8 mouse cellular contexts compared by ENCODE assay signal in the genomic region with DNA sequence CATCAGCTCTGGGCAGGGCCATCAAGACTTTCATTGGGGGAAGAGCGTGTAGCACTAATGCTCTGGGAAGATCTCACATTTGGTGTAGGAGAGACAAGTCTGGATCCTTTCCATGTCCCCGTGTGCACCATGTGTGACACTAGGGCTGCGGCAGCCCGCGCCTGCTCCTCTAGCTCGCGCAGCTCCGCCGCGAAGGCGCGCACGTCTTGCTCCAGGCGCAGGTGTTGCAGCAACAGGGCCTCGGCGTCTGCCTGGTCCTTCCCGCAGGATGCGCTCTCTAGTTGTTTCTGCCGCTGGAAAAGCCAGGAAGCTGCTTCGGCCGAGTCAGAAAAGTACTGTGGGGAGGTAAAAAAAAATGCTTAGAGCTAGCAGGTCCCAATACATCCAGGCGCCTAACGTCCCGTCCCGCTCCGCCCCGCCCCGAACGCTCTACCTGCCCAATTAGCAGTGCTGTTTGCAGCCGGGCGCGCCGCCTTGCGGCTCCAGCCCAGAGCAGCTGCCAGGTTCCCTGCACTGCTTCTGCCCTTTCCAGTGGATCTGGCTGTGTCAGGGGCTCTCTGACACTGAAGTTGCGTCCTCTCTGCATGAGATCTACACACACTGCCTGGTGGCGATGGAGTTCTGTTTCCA. TPM values are rescaled to one million over a fixed set of nuclear protein-coding genes. Genes with fewer than 3 reads are reported as not detected.
DNase-seq lines count a peak whose midpoint lies in the region; ATAC-seq and TF ChIP-seq lines count a peak whose summit lies in the region.

No protein-coding gene starts in this region.

- H3K79me2 ChIP-seq in CH12.LX (replicated peaks; ENCODE audit: control insufficient read depth, extremely low read depth, insufficient read depth, poor library complexity, severe bottlenecking) = no peaks in the 10 kb centered on the region

- peak in 1 of 2 experiments; percentile 50; a peak in 2 of 4 replicates for TF ChIP-seq CTCF in CH12.LX (conservative IDR thresholded peaks at IDR 0.05 in 1 of 2, IDR thresholded peaks at IDR 0.05 in 1 of 2; ENCODE audit: low read depth in 2 of 2, low read length in 2 of 2)
- peak; percentile 24; the same call in 1 of the 2 replicates for TF ChIP-seq CTCF in bone marrow, adult 2 months (IDR thresholded peaks at IDR 0.05; ENCODE audit: control insufficient read depth, insufficient read depth, low read length)
- TF ChIP-seq CTCF in embryonic fibroblast, embryonic 13.5 days (IDR thresholded peaks at IDR 0.05; ENCODE audit: borderline replicate concordance, insufficient read depth, low read length) = 0 out of 2 replicates have a peak, but pooled peaks have one; percentile 32

- H3K9ac ChIP-seq in CH12.LX (ENCODE audit: insufficient read depth, low read depth) = no peak overlapping the region
- H3K9ac ChIP-seq in hindbrain, embryonic 12.5 days = peak overlapping the region; percentile 41

- TF ChIP-seq POLR2A in CH12.LX (IDR thresholded peaks at IDR 0.05; ENCODE audit: low read depth, low read length) = no peak
- no peak for TF ChIP-seq POLR2A in bone marrow, adult 2 months (IDR thresholded peaks at IDR 0.05; ENCODE audit: borderline replicate concordance, control insufficient read depth, low read depth, low read length)
- TF ChIP-seq POLR2A in embryonic fibroblast, embryonic 13.5 days (IDR thresholded peaks at IDR 0.05; ENCODE audit: low read depth, low read length) = no peak

- intact Hi-C loops in left cerebral cortex, postnatal 14 days (cut with DNase I) = no loop called here

- H3K4me2 ChIP-seq in CH12.LX (ENCODE audit: insufficient read depth, low read depth, poor library complexity, severe bottlenecking) = peak overlapping the region; percentile 14
- H3K4me2 ChIP-seq in hindbrain, embryonic 12.5 days (replicated peaks) = peak overlapping the region; percentile 58

- no peak overlapping the region for H3K4me3 ChIP-seq in CH12.LX (replicated peaks in 1 of 3; ENCODE audit: low read depth in 2 of 3, low read length in 2 of 3, poor library complexity in 1 of 3)
- H3K4me3 ChIP-seq in bone marrow, adult 2 months (replicated peaks; ENCODE audit: control insufficient read depth, low read depth, low read length) = no peak overlapping the region
- peak overlapping the region; percentile 21 for H3K4me3 ChIP-seq in embryonic fibroblast, embryonic 13.5 days (ENCODE audit: insufficient read depth, low read length)
- H3K4me3 ChIP-seq in hindbrain, embryonic 12.5 days = peak overlapping the region; percentile 35

- WGBS in bone marrow, adult 2 months = 3% methylated on average over 36 of the region's 36 CpGs
- 2% methylated on average over 36 of the region's 36 CpGs for WGBS in hindbrain, embryonic 12.5 days

- no peak for TF ChIP-seq EP300 in CH12.LX (IDR thresholded peaks at IDR 0.05; ENCODE audit: low read length)

- dilution Hi-C loops in CH12.LX (cut with MboI; ENCODE audit: extremely low pct_ligation_motif_present, extremely low pct_unique_long_range_greater_than_20kb, low sequenced_read_pairs) = no loop called here

- no peaks in the 10 kb centered on the region for H3K9me3 ChIP-seq in CH12.LX (replicated peaks; ENCODE audit: low read length)
- no peaks in the 10 kb centered on the region for H3K9me3 ChIP-seq in hindbrain, embryonic 12.5 days (replicated peaks)

- DNase-seq in CH12.LX (ENCODE audit: extremely low read depth) = no peak
- peak; percentile 51 to 71 for DNase-seq in left cerebral cortex, postnatal 14 days (ENCODE audit: low spot score in 2 of 2)
- DNase-seq in lung, postnatal 4 days = peak; percentile 66 to 67
- peak; percentile 57 for DNase-seq in right cerebral cortex, postnatal 14 days
- no peak for DNase-seq in layer of hippocampus, adult 9-11 months

- peaks cover 27% of the 10 kb centered on the region for H3K27me3 ChIP-seq in CH12.LX (replicated peaks)
- peaks cover 37% of the 10 kb centered on the region for H3K27me3 ChIP-seq in hindbrain, embryonic 12.5 days

- TF ChIP-seq RAD21 in CH12.LX (IDR thresholded peaks at IDR 0.05; ENCODE audit: low read depth, low read length) = peak; percentile 18

- ATAC-seq in hindbrain, embryonic 12.5 days (ENCODE audit: low FRiP score) = peak; percentile 56

- no peak overlapping the region for H3K27ac ChIP-seq in CH12.LX (ENCODE audit: insufficient read depth, low read depth)
- no peak overlapping the region for H3K27ac ChIP-seq in bone marrow, adult 2 months (ENCODE audit: control insufficient read depth, insufficient read depth, low read depth, low read length, poor library complexity)
- H3K27ac ChIP-seq in embryonic fibroblast, embryonic 13.5 days (ENCODE audit: insufficient read depth, low read length) = no peak overlapping the region
- no peak overlapping the region for H3K27ac ChIP-seq in hindbrain, embryonic 12.5 days

- H3K4me1 ChIP-seq in CH12.LX (ENCODE audit: control insufficient read depth in 1 of 2, insufficient read depth in 2 of 2) = no peaks in the 10 kb centered on the region
- no peaks in the 10 kb centered on the region for H3K4me1 ChIP-seq in bone marrow, adult 2 months (ENCODE audit: control insufficient read depth, insufficient read depth, low read length)
- no peaks in the 10 kb centered on the region for H3K4me1 ChIP-seq in embryonic fibroblast, embryonic 13.5 days (ENCODE audit: control insufficient read depth, insufficient read depth, low read length)
- peaks cover 10% of the 10 kb centered on the region for H3K4me1 ChIP-seq in hindbrain, embryonic 12.5 days

- in situ Hi-C loops in CH12.LX (cut with MboI; ENCODE audit: low pct_ligation_motif_present, low pct_unique_long_range_greater_than_20kb, low sequenced_read_pairs) = loop anchor here (25.0 kb wide), 1 partner anchor 211 kb away; a partner anchor contains a TSS

- H3K36me3 ChIP-seq in CH12.LX (replicated peaks in 1 of 2; ENCODE audit: control insufficient read depth in 1 of 2, insufficient read depth in 1 of 2, low read length in 1 of 2) = no peaks in the 10 kb centered on the region
- H3K36me3 ChIP-seq in hindbrain, embryonic 12.5 days = no peaks in the 10 kb centered on the region

TF ChIP-seq in CH12.LX, 34 proteins besides CTCF, POLR2A, EP300 and RAD21:
- TF ChIP-seq SMC3 (IDR thresholded peaks at IDR 0.05; ENCODE audit: low read depth, low read length) (peak; percentile 33; the same call in 1 of the 2 replicates), NELFE (IDR thresholded peaks at IDR 0.05; ENCODE audit: low read depth, low read length) (no peak), ZC3H11A (IDR thresholded peaks at IDR 0.05; ENCODE audit: low read depth, low read length) (no peak), JUND (conservative IDR thresholded peaks at IDR 0.05; ENCODE audit: low read depth, low read length) (no peak), SIN3A (IDR thresholded peaks at IDR 0.05; ENCODE audit: low read length) (no peak)

RNA-seq across cellular contexts. Expression of a gene that starts 43.0 kb away (rescaled TPM):
- total RNA-seq in CH12.LX (2012; rRNA removed) (2.5 and 4.0 TPM in 2 replicates), CH12.LX (2014; rRNA removed) (0.90 and 1.5 TPM in 2 replicates)
- 2.3 and 2.7 TPM in 2 replicates for polyA plus RNA-seq in CH12.LX (2012; ENCODE audit: insufficient read length, low read depth)
- polyA plus RNA-seq in bone marrow, adult 2 months (2011; ENCODE audit: insufficient read depth, insufficient read length, low replicate concordance, missing spikeins) = 0.61 and 3.3 TPM in 2 replicates
- polyA plus RNA-seq in embryonic fibroblast, embryonic 13.5 days (2011; ENCODE audit: insufficient read length, low read depth, missing spikeins) = 1.9 and 3.7 TPM in 2 replicates
- polyA plus RNA-seq in hindbrain, embryonic 12.5 days (2016; fragmentation: Nextera tagmentation; extraction: Ambion mirVana) = 5.0 and 6.3 TPM in 2 replicates
- total RNA-seq in left cerebral cortex, postnatal 14 days (2021) = 1 to 10 TPM; 2.4 to 4.2 TPM

RNA-seq across cellular contexts. Expression of a gene that starts 48.9 kb away (rescaled TPM):
- total RNA-seq in CH12.LX (2012; rRNA removed) = 1.0 and 1.9 TPM in 2 replicates
- total RNA-seq in CH12.LX (2014; rRNA removed) = 0.77 and 0.84 TPM in 2 replicates
- polyA plus RNA-seq in CH12.LX (2012; ENCODE audit: insufficient read length, low read depth) = 1.8 and 2.0 TPM in 2 replicates
- 0.70 and 1.5 TPM in 2 replicates for polyA plus RNA-seq in bone marrow, adult 2 months (2011; ENCODE audit: insufficient read depth, insufficient read length, low replicate concordance, missing spikeins)
- 0.53 and 3.4 TPM in 2 replicates for polyA plus RNA-seq in embryonic fibroblast, embryonic 13.5 days (2011; ENCODE audit: insufficient read length, low read depth, missing spikeins)
- polyA plus RNA-seq in hindbrain, embryonic 12.5 days (2016; fragmentation: Nextera tagmentation; extraction: Ambion mirVana) = 5.5 and 6.1 TPM in 2 replicates
- 1 to 10 TPM; 1.0 to 1.2 TPM for total RNA-seq in left cerebral cortex, postnatal 14 days (2021)

RNA-seq across cellular contexts. Expression of a gene that starts 48.9 kb away (rescaled TPM):
- total RNA-seq in CH12.LX (2012; rRNA removed) = 12.7 and 14.6 TPM in 2 replicates
- total RNA-seq in CH12.LX (2014; rRNA removed) = 8.4 and 11.3 TPM in 2 replicates
- polyA plus RNA-seq in CH12.LX (2012; ENCODE audit: insufficient read length, low read depth) = 10.6 and 15.0 TPM in 2 replicates
- 4.7 and 13.0 TPM in 2 replicates for polyA plus RNA-seq in bone marrow, adult 2 months (2011; ENCODE audit: insufficient read depth, insufficient read length, low replicate concordance, missing spikeins)
- 4.4 and 6.3 TPM in 2 replicates for polyA plus RNA-seq in embryonic fibroblast, embryonic 13.5 days (2011; ENCODE audit: insufficient read length, low read depth, missing spikeins)
- polyA plus RNA-seq in hindbrain, embryonic 12.5 days (2016; fragmentation: Nextera tagmentation; extraction: Ambion mirVana) = 22.2 and 22.4 TPM in 2 replicates
- total RNA-seq in left cerebral cortex, postnatal 14 days (2021) = 1 to 10 TPM; 4.0 to 5.0 TPM

Comparison
In these comparisons a context has a peak if more than half of its experiments do, and no peak if none do; other contexts are left out.
1. DNase-seq: peak in left cerebral cortex, postnatal 14 days (2 of 2), lung, postnatal 4 days (2 of 2) and right cerebral cortex, postnatal 14 days (single experiment); none in CH12.LX (single experiment) and layer of hippocampus, adult 9-11 months (single experiment).
2. H3K4me3 ChIP-seq: peak in embryonic fibroblast, embryonic 13.5 days (single experiment) and hindbrain, embryonic 12.5 days (single experiment); none in CH12.LX (0 of 3) and bone marrow, adult 2 months (single experiment).